Mouse (Mus musculus) spleen, postnatal 14 days (tissue): ENCODE measurements around the gene Kti12.

ENCODE experiments used
- DNase-seq, 2 experiments: peaks; one replicate each; pipeline ENCODE4 v3.0.0; 2021 to 2022; ENCODE audit warnings: low spot score in 2 of 2

Kti12 gene

GRCm38 (mm10) chr4:108847715-108848504, at the start of gene Kti12:
Kti12 (plus strand) TSS chr4:108847785.
- DNase-seq: peak; percentile 44 to 46

GRCm38 (mm10) chr4:108798083-108798830, 49.3 kb upstream of the Kti12 start:
- DNase-seq: peak; percentile 10 to 48

GRCm38 (mm10) chr4:108803535-108803934, 44.0 kb upstream of the Kti12 start:
- no peak for DNase-seq

- DNase-seq: no peak
These were observed 36.4 kb upstream of the Kti12 start for GRCm38 (mm10) chr4:108811142-108811541.

GRCm38 (mm10) chr4:108811550-108811949, 36.0 kb upstream of the Kti12 start:
- DNase-seq: no peak

- DNase-seq: no peak
These were observed 21.9 kb upstream of the Kti12 start for GRCm38 (mm10) chr4:108825677-108826076.

- no peak for DNase-seq
These were observed 21.5 kb upstream of the Kti12 start for GRCm38 (mm10) chr4:108826096-108826495.

GRCm38 (mm10) chr4:108826643-108827042, 20.9 kb upstream of the Kti12 start:
- DNase-seq: no peak

GRCm38 (mm10) chr4:108830698-108831097, 16.9 kb upstream of the Kti12 start:
- no peak for DNase-seq

- DNase-seq: peak; percentile 77 to 83
These were observed 14.4 kb upstream of the Kti12 start, which contains the start of gene Btf3l4 for GRCm38 (mm10) chr4:108832916-108833827. Btf3l4 (minus strand) TSS chr4:108833614.

- no peak for DNase-seq
These were observed 13.8 kb upstream of the Kti12 start for GRCm38 (mm10) chr4:108833828-108834114.

- DNase-seq: peak; percentile 41
These were observed 13.2 kb upstream of the Kti12 start, which contains the start of gene Txndc12 for GRCm38 (mm10) chr4:108834115-108834970. Txndc12 (plus strand) TSS chr4:108834601.

- DNase-seq: no peak
These were observed 12.6 kb upstream of the Kti12 start for GRCm38 (mm10) chr4:108834971-108835311.

- DNase-seq: no peak
These were observed 12.1 kb upstream of the Kti12 start for GRCm38 (mm10) chr4:108835496-108835895.

GRCm38 (mm10) chr4:108838031-108838430, 9.6 kb upstream of the Kti12 start:
- no peak for DNase-seq

GRCm38 (mm10) chr4:108841920-108842578, 5.5 kb upstream of the Kti12 start:
- DNase-seq: no peak

- DNase-seq: no peak
These were observed 4.2 kb upstream of the Kti12 start for GRCm38 (mm10) chr4:108843336-108843735.

GRCm38 (mm10) chr4:108845824-108846569, 1.6 kb upstream of the Kti12 start:
- DNase-seq: no peak

GRCm38 (mm10) chr4:108848505-108848848, 892 bp downstream of the Kti12 start, which contains the start of gene A730015C16Rik:
A730015C16Rik (minus strand) TSS chr4:108848619.
- peak in 1 of 2 experiments; percentile 8 for DNase-seq

GRCm38 (mm10) chr4:108866806-108867205, 19.2 kb downstream of the Kti12 start:
- no peak for DNase-seq
